Mouse (Mus musculus): ENCODE measurements around the gene Vpreb3.

DNA sequence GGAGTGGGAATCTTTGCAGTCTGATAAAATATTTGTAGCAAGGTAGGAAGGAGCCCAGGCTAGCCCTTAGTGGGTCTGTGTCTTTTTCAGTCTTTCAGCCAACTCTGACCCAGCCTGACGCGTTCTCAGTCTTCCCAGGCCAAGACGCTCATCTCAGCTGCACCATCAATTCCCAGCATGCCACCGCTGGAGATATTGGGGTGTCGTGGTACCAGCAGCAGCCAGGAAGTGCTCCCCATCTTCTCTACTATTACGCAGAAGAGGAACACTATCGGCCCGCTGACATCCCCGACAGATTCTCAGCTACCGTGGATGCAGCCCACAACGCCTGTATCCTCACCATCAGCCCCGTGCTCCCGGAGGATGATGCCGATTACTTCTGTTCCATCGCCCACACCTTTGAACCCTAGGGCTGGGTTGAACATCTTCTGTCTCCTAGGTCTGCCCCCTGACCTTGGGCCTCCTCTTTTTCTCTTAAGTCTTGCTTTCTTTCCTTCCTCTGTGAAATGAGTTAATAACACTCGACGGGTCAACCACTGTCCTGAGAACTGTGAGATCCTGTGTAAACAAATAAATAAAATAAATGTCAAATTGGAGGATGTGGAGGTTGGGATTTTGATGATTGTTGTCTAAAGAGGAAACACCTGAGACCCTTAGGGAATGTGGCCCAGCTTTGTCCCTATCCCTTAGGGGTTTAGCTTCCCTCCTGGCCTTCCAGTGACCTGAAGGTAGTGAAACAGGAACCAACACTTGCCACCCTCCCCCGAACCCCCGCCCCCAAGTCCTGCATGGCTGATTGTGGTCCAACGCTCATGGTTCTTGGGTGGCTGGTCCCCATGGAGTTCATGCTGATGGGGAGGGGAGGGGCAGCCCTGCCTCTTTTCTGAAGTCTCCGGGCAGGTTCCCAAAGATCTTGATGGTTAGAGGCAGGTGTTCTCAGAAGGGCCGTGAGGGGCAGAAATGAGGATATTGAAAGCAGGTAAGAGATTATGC lies 6.5 kb downstream of the Vpreb3 start:
- TF ChIP-seq CTCF (IDR thresholded peaks at IDR 0.05; ENCODE audit: low read depth) (no peak), EP300 (IDR thresholded peaks at IDR 0.05; ENCODE audit: low read depth) (no peak)

Data from heart, postnatal 0 days (tissue).